Comparison of ENCODE assay signal across 14 mouse cellular contexts in the genomic region with DNA sequence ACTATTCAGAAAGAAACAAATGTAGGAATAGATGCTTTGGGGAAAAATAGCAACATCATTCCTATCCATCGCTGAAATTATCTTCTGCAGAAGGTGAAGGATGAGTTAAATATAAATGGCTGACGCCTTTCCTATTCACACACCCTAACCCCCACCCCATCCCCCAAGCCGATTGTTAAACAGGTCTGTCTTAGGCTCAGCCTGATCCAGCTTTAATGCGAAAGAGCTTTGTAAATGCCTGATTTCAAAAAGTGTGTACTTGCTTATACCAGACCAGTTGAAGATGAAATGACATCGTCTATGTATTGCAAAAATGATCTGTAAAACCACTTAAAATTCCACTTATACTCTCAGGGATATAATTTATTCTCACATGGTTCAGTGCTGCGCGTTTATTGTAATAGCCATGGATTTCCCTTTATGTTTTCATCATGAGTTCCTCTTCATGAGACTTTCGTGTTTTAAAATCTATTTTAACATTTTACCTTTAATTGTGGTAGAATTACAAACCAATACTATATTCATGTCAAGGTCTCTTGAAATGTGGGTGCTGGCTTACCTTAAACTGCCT. TPM values are rescaled to one million over a fixed set of nuclear protein-coding genes. Genes with fewer than 3 reads are reported as not detected.
DNase-seq lines count a peak whose midpoint lies in the region; ATAC-seq lines count a peak whose summit lies in the region.
"Had no signal": no experiment of that assay in that cellular context is flagged by ENCODE, and none has a peak within 500 bp of the region (broad histone marks: within the 10 kb centered on the region; RNA-seq: fewer than 3 reads in every experiment).

No protein-coding gene starts in this region.

- peaks cover 10% of the 10 kb centered on the region; the same call in 1 of the 2 replicates for H3K4me1 ChIP-seq in hindbrain, embryonic 14.5 days (replicated peaks; ENCODE audit: control insufficient read depth, insufficient read depth, low read length)
- H3K4me1 ChIP-seq in hindbrain, embryonic 10.5 days (replicated peaks) = peaks cover 14% of the 10 kb centered on the region
- peaks cover 16% of the 10 kb centered on the region for H3K4me1 ChIP-seq in forebrain, embryonic 12.5 days
- peaks cover 9% of the 10 kb centered on the region; the same call in 1 of the 2 replicates for H3K4me1 ChIP-seq in midbrain, embryonic 11.5 days (ENCODE audit: control insufficient read depth, insufficient read depth, low read length)
- H3K4me1 ChIP-seq: heart, embryonic 15.5 days; liver, embryonic 15.5 days had no signal

- DNase-seq in hindbrain, embryonic 14.5 days (ENCODE audit: low spot score) = no peak
- DNase-seq in hindbrain, embryonic 10.5 days (ENCODE audit: low spot score) = no peak
- peak; percentile 90 for DNase-seq in midbrain, embryonic 11.5 days (ENCODE audit: low spot score, missing footprints)
- DNase-seq in retina, postnatal 1 day = peak; percentile 35
- DNase-seq in urinary bladder, adult 18-20 months (ENCODE audit: low spot score in 2 of 2) = no peak
- DNase-seq in left cerebral cortex, postnatal 14 days (ENCODE audit: low spot score in 2 of 2) = no peak
- DNase-seq: cerebellum, adult 11 months; cerebellum, postnatal 25 days; kidney, adult 9 months; right cerebral cortex, postnatal 4 days had no signal

- H3K9ac ChIP-seq in hindbrain, embryonic 14.5 days = no peak overlapping the region
- H3K9ac ChIP-seq in forebrain, embryonic 12.5 days = no peak overlapping the region
- H3K9ac ChIP-seq in midbrain, embryonic 11.5 days (ENCODE audit: low read length) = no peak overlapping the region
- H3K9ac ChIP-seq: heart, embryonic 15.5 days; liver, embryonic 15.5 days had no signal

- no peak overlapping the region for H3K27ac ChIP-seq in hindbrain, embryonic 14.5 days
- H3K27ac ChIP-seq in hindbrain, embryonic 10.5 days = no peak overlapping the region
- no peak overlapping the region for H3K27ac ChIP-seq in forebrain, embryonic 12.5 days
- H3K27ac ChIP-seq in midbrain, embryonic 11.5 days (ENCODE audit: low read depth, low read length) = no peak overlapping the region
- H3K27ac ChIP-seq: heart, embryonic 15.5 days; liver, embryonic 15.5 days had no signal

- H3K4me3 ChIP-seq in hindbrain, embryonic 14.5 days (replicated peaks; ENCODE audit: low read length) = no peak overlapping the region
- no peak overlapping the region for H3K4me3 ChIP-seq in hindbrain, embryonic 10.5 days
- no peak overlapping the region for H3K4me3 ChIP-seq in forebrain, embryonic 12.5 days (replicated peaks)
- no peak overlapping the region for H3K4me3 ChIP-seq in midbrain, embryonic 11.5 days (ENCODE audit: low read depth, low read length)
- H3K4me3 ChIP-seq: heart, embryonic 15.5 days; liver, embryonic 15.5 days had no signal

- H3K27me3 ChIP-seq in hindbrain, embryonic 14.5 days (ENCODE audit: control insufficient read depth, insufficient read depth, low read length) = no peaks in the 10 kb centered on the region
- H3K27me3 ChIP-seq in hindbrain, embryonic 10.5 days (ENCODE audit: insufficient read depth, poor library complexity, severe bottlenecking) = no peaks in the 10 kb centered on the region
- H3K27me3 ChIP-seq in forebrain, embryonic 12.5 days = no peaks in the 10 kb centered on the region
- no peaks in the 10 kb centered on the region for H3K27me3 ChIP-seq in midbrain, embryonic 11.5 days (ENCODE audit: control insufficient read depth, insufficient read depth, low read length)
- H3K27me3 ChIP-seq: heart, embryonic 15.5 days; liver, embryonic 15.5 days had no signal

- WGBS in hindbrain, embryonic 14.5 days = 40% methylated on average over 8 of the region's 8 CpGs
- WGBS in hindbrain, embryonic 10.5 days = 57% methylated on average over 8 of the region's 8 CpGs
- WGBS in forebrain, embryonic 12.5 days = 31% methylated on average over 8 of the region's 8 CpGs
- WGBS in midbrain, embryonic 11.5 days = 38% methylated on average over 8 of the region's 8 CpGs

- intact Hi-C loops in left cerebral cortex, postnatal 14 days (cut with DNase I) = no loop called here

- no peaks in the 10 kb centered on the region for H3K36me3 ChIP-seq in hindbrain, embryonic 14.5 days (replicated peaks; ENCODE audit: control insufficient read depth, insufficient read depth)
- no peaks in the 10 kb centered on the region for H3K36me3 ChIP-seq in hindbrain, embryonic 10.5 days
- no peaks in the 10 kb centered on the region for H3K36me3 ChIP-seq in forebrain, embryonic 12.5 days (replicated peaks)
- H3K36me3 ChIP-seq in midbrain, embryonic 11.5 days (ENCODE audit: control insufficient read depth, insufficient read depth, low read length) = no peaks in the 10 kb centered on the region
- H3K36me3 ChIP-seq: heart, embryonic 15.5 days; liver, embryonic 15.5 days had no signal

- ATAC-seq in hindbrain, embryonic 14.5 days (ENCODE audit: low FRiP score) = 0 out of 2 replicates have a peak, but pooled peaks have one; percentile 34
- peak; percentile 79 for ATAC-seq in forebrain, embryonic 12.5 days (ENCODE audit: low FRiP score)
- peak; percentile 77 for ATAC-seq in midbrain, embryonic 11.5 days (ENCODE audit: low FRiP score)

- H3K4me2 ChIP-seq in hindbrain, embryonic 14.5 days (replicated peaks) = no peak overlapping the region
- H3K4me2 ChIP-seq in forebrain, embryonic 12.5 days = no peak overlapping the region
- H3K4me2 ChIP-seq in midbrain, embryonic 11.5 days = no peak overlapping the region
- H3K4me2 ChIP-seq: heart, embryonic 15.5 days; liver, embryonic 15.5 days had no signal

- no peaks in the 10 kb centered on the region for H3K9me3 ChIP-seq in hindbrain, embryonic 14.5 days (ENCODE audit: control insufficient read depth, low read length)
- H3K9me3 ChIP-seq in hindbrain, embryonic 10.5 days = no peaks in the 10 kb centered on the region
- H3K9me3 ChIP-seq in forebrain, embryonic 12.5 days = no peaks in the 10 kb centered on the region
- H3K9me3 ChIP-seq in midbrain, embryonic 11.5 days (ENCODE audit: control insufficient read depth, low read length) = no peaks in the 10 kb centered on the region
- H3K9me3 ChIP-seq: heart, embryonic 15.5 days; liver, embryonic 15.5 days had no signal

RNA-seq across cellular contexts. Expression of a gene that starts 25.0 kb away (rescaled TPM):
- 23.9 and 28.2 TPM in 2 replicates for polyA plus RNA-seq in hindbrain, embryonic 14.5 days (2014; fragmentation: Nextera tagmentation; extraction: Ambion mirVana)
- polyA plus RNA-seq in hindbrain, embryonic 10.5 days (2016; fragmentation: Nextera tagmentation; extraction: Ambion mirVana) = 2.2 and 6.2 TPM in 2 replicates
- 17.3 and 23.5 TPM in 2 replicates for polyA plus RNA-seq in forebrain, embryonic 12.5 days (2016; fragmentation: Nextera tagmentation; extraction: Ambion mirVana)
- 5.7 and 6.1 TPM in 2 replicates for polyA plus RNA-seq in midbrain, embryonic 11.5 days (2014; fragmentation: Nextera tagmentation; extraction: Ambion mirVana)
- total RNA-seq in left cerebral cortex, postnatal 14 days (2021) = 10 to 100 TPM; 24.8 to 30.4 TPM
- total RNA-seq: monocyte, adult 5-6 weeks had no signal

Comparison
In these comparisons a context has a peak if more than half of its experiments do, and no peak if none do; other contexts are left out.
1. DNase-seq: peak in midbrain, embryonic 11.5 days (single experiment) and retina, postnatal 1 day (single experiment); none in hindbrain, embryonic 14.5 days (single experiment), hindbrain, embryonic 10.5 days (single experiment), urinary bladder, adult 18-20 months (0 of 2) and left cerebral cortex, postnatal 14 days (0 of 2).
2. Peak in every context shown above with its lines, with median percentiles within 50 percentile points of each other: ATAC-seq.